Mouse (Mus musculus) kidney, adult 2 months (tissue): ENCODE measurements around the gene Car6. TPM values are rescaled to one million over a fixed set of nuclear protein-coding genes. Genes with fewer than 3 reads are reported as not detected.

ENCODE experiments used
- DNase-seq: peaks from one replicate; pipeline ENCODE4 v3.0.0; 2021
- H3K27ac ChIP-seq: fragments of 200-500 bp; 2 replicates; pipeline ENCODE4 v1.5.1; 2012; ENCODE audit warnings: low read depth, low read length, control low read depth, inconsistent platforms; ENCODE audit not compliant: insufficient read depth
- H3K27me3 ChIP-seq: fragments of 200-500 bp; replicated peaks from 2 replicates; pipeline ENCODE4 v1.6.1; 2012; ENCODE audit warnings: mild to moderate bottlenecking, moderate library complexity, low read length, inconsistent platforms; ENCODE audit not compliant: control insufficient read depth, insufficient read depth
- H3K36me3 ChIP-seq: fragments of 200-500 bp; 2 replicates; pipeline ENCODE4 v1.6.1; 2012; ENCODE audit warnings: mild to moderate bottlenecking, moderate library complexity, low read length, inconsistent platforms; ENCODE audit not compliant: control insufficient read depth, insufficient read depth
- H3K4me1 ChIP-seq: fragments of 200-500 bp; 2 replicates; pipeline ENCODE4 v1.6.1; 2011; ENCODE audit warnings: low read length; ENCODE audit not compliant: control insufficient read depth, insufficient read depth
- H3K4me3 ChIP-seq: fragments of 200-500 bp; 2 replicates; pipeline ENCODE4 v1.5.1; 2011; ENCODE audit warnings: mild to moderate bottlenecking, low read depth, low read length, control low read depth; ENCODE audit not compliant: insufficient read depth
- CTCF ChIP-seq: fragments of 200-500 bp; conservative IDR thresholded peaks from 2 replicates; pipeline ENCODE4 v1.5.1; 2011; ENCODE audit warnings: low read depth, mild to moderate bottlenecking, control low read depth, low read length, moderate library complexity, mixed read lengths; ENCODE audit not compliant: insufficient read depth, insufficient read length
- POLR2A ChIP-seq: fragments of 200-500 bp; IDR thresholded peaks from one replicate; pipeline ENCODE4 v1.6.1; 2011; ENCODE audit warnings: low read depth, low read length, control low read depth
- WGBS: fragments of 180-500 bp; shearing (Covaris S2); methylation state at CpG from one replicate; pipeline ENCODE4 v1.1.7; 2018; 5-methylcytosine and 5-hydroxymethylcytosine counted together
- polyA plus RNA-seq: library from polyadenylated mRNA; depleted of rRNA; stranded (reverse); fragments of >200 nt; gene quantifications from 2 replicates; pipeline ENCODE4 v1.2.3, GENCODE M21; 2012

The Car6 gene
- polyA plus RNA-seq, 1 experiment = not detected

DNA sequence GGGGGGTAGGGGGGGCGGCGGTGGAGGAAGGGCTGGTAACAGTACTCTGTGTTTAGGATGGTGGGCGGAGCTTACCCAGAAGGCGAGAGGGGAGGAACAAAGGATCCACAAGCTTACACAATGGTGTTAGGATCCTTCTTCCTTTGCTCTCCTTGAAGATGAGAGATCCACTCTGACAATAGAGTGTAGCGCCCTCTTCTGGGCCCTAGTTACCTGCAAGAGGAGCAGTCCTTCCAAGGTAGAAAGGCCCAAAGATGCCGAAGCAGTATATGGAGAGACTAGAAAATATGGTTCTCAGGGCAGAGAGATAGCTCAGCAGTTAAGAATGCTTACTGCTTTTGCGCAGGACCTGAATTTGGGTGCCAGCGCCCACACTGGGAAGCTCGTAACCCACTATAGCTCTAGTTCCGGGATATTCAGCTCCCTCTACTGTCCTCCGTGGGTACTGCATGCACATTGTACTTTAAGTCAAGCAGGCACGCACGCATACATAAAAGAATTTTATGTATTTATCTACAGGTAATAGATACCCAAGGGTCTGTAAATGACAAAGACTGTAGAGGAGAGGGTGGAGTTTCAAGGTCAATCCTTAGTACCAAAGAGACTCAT, 38.5 kb downstream of the Car6 start:
- H3K27me3 ChIP-seq = no peaks in the 10 kb centered on the region
- H3K4me1 ChIP-seq = no peaks in the 10 kb centered on the region
- WGBS = 79% methylated on average over 13 of the region's 13 CpGs
- no peak for DNase-seq
- no peak for TF ChIP-seq POLR2A
- peak; percentile 25; the same call in 1 of the 2 replicates for TF ChIP-seq CTCF
- H3K36me3 ChIP-seq = no peaks in the 10 kb centered on the region
- H3K4me3 ChIP-seq = no peak overlapping the region
- H3K27ac ChIP-seq = no peak overlapping the region

GRCm38 (mm10) chr4:150159458-150159857, 41.7 kb downstream of the Car6 start:
- no peaks in the 10 kb centered on the region for H3K27me3 ChIP-seq
- no peaks in the 10 kb centered on the region for H3K4me1 ChIP-seq
- WGBS = 69% methylated on average over 2 of the region's 2 CpGs
- H3K36me3 ChIP-seq = no peaks in the 10 kb centered on the region
- TF ChIP-seq CTCF (no peak), POLR2A (no peak)
- no peak for DNase-seq
- no peak overlapping the region for H3K4me3 ChIP-seq
- H3K27ac ChIP-seq = no peak overlapping the region

DNA sequence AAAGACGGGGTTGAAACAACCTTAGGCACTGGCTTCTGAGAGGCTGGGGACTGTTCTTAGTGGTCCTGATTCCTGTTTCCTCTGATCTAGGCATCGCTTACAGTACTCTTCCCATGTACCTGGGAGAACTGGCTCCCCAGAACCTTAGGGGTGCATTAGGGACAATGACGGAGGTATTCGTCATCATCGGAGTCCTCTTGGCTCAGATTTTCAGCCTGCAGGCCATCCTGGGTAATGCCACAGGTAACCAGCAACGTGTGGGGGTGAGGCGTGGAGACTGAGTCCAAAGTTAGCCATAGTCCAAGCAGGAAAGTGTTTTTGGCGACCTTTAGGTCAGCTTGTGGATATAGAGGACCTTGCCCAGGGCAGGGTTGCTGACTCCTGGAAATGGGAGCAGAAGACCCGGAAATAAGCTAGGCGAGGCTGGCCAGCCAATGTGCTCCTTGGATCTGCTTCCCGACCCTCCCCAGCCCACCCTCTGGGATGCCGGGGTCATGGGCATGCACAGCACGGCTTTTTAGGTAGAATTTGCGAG, 43.7 kb downstream of the Car6 start:
- WGBS = 68% methylated on average over 14 of the region's 14 CpGs
- H3K27ac ChIP-seq = no peak overlapping the region
- no peak for TF ChIP-seq POLR2A
- TF ChIP-seq CTCF = no peak

DNA sequence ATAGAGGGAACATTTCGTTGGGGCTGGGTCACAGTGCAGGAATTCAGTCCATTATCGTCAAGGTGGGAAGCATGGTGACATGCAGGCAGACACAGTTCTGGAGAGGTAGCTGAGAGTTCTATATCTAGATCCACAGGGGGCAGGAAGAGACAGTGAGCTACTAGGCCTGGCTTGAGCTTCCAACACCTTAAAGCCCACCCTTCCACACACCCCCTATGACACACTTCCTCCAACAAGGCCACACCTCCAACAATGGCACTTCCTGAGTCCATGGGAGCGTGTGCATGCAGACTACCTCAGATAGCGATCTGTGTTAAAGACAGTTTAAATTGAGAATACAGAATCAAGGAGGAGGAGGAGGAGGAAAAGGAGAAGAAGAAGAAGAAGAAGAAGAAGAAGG, 45.4 kb downstream of the Car6 start:
- no peaks in the 10 kb centered on the region for H3K36me3 ChIP-seq
- no peak overlapping the region for H3K4me3 ChIP-seq
- WGBS = 89% methylated on average over 4 of the region's 4 CpGs
- no peak for TF ChIP-seq POLR2A
- no peak for TF ChIP-seq CTCF
- H3K27me3 ChIP-seq = no peaks in the 10 kb centered on the region
- no peak for DNase-seq
- H3K4me1 ChIP-seq = no peaks in the 10 kb centered on the region
- H3K27ac ChIP-seq = no peak overlapping the region

More for the DNA sequence above, 43.7 kb downstream of the Car6 start:
- H3K4me3 ChIP-seq = no peak overlapping the region
- no peaks in the 10 kb centered on the region for H3K4me1 ChIP-seq
- no peaks in the 10 kb centered on the region for H3K27me3 ChIP-seq
- DNase-seq = peak; percentile 42
- H3K36me3 ChIP-seq = no peaks in the 10 kb centered on the region

DNA sequence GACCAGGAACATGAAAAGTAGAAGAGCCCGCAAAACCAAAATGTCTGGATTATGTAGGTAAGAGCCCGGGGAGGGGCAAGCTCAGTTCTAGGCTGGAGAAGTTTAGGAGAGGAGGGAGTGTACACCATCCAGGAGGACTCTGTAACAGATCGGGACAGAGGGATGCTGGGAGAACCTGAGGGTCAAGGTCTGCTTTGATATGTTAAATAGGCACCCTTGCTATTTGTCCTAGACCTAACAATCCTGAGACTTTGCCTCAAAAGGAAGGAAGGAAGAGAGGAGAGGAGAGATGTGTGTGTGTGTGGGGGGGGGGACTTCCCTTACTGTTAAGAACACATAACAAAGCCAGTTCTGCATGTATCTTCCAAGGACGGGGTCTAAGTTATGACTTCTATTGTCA, 45.8 kb downstream of the Car6 start:
- H3K27ac ChIP-seq = no peak overlapping the region
- H3K27me3 ChIP-seq = no peaks in the 10 kb centered on the region
- H3K4me1 ChIP-seq = no peaks in the 10 kb centered on the region
- DNase-seq = no peak
- no peak for TF ChIP-seq POLR2A
- TF ChIP-seq CTCF = no peak
- no peak overlapping the region for H3K4me3 ChIP-seq
- 82% methylated on average over 4 of the region's 4 CpGs for WGBS
- H3K36me3 ChIP-seq = no peaks in the 10 kb centered on the region

- H3K27ac ChIP-seq = no peak overlapping the region
- no peaks in the 10 kb centered on the region for H3K27me3 ChIP-seq
- no peaks in the 10 kb centered on the region for H3K4me1 ChIP-seq
- H3K4me3 ChIP-seq = no peak overlapping the region
- TF ChIP-seq CTCF (no peak), POLR2A (no peak)
- WGBS = 76% methylated on average over 8 of the region's 8 CpGs
- no peak for DNase-seq
- no peaks in the 10 kb centered on the region for H3K36me3 ChIP-seq
Observed at GRCm38 (mm10) chr4:150152483-150152882, 48.6 kb downstream of the Car6 start.

DNA sequence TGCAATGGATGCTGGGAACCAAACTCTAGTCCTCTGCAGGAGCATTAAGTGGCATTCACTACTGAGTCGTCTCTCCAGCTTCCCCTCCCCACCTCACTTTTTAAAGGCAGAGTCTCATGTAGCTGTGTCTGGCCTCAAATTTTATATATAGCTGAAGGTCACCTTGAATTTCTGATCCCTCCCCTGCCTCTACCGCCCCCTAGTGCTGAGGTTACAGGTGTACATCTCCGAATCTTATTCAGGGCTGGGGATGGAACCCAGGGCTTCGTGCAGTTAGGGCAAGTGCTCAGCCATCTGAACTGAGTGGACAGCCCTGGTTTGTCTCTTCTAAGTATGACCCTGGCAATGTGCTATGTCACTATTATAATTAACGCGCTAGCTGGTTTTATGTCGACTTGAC, 50.1 kb downstream of the Car6 start:
- H3K4me1 ChIP-seq = no peaks in the 10 kb centered on the region
- no peak overlapping the region for H3K4me3 ChIP-seq
- WGBS = 75% methylated on average over 7 of the region's 7 CpGs
- TF ChIP-seq CTCF (peak; percentile 16; the same call in 1 of the 2 replicates), POLR2A (no peak)
- H3K27me3 ChIP-seq = no peaks in the 10 kb centered on the region
- DNase-seq = no peak
- no peak overlapping the region for H3K27ac ChIP-seq
- no peaks in the 10 kb centered on the region for H3K36me3 ChIP-seq

GRCm38 (mm10) chr4:150146286-150146685, 54.8 kb downstream of the Car6 start:
- no peak for DNase-seq
- Histone ChIP-seq H3K4me1 (no peaks in the 10 kb centered on the region), H3K36me3 (no peaks in the 10 kb centered on the region), H3K27me3 (no peaks in the 10 kb centered on the region), H3K27ac (no peak overlapping the region), H3K4me3 (no peak overlapping the region)
- WGBS = 72% methylated on average over 4 of the region's 4 CpGs
- TF ChIP-seq POLR2A (no peak), CTCF (no peak)
